Comparison of ENCODE assay signal across 11 mouse cellular contexts in the genomic region with DNA sequence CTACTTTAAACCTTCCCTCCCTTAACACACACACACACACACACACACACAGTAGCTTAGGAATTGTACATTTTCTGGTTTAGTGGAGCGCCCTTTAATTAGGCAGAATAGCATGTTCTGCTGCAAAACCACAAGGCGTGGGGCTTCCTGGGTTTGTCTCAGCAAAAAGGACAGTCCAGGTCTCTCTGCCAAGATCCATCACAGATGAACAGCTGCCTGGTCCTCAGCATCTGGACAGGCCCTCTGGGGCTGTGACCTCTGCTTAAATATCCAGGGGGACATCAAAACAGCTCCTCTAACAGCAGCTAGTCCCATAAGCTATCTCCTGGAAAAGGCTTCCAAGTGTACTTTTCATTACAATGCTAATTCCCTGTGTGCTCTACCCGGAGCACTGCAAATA.
"Had no signal": no experiment of that assay in that cellular context is flagged by ENCODE, and none has a peak within 500 bp of the region (broad histone marks: within the 10 kb centered on the region; RNA-seq: fewer than 3 reads in every experiment).

No protein-coding gene starts in this region.

- H3K36me3 ChIP-seq: limb, embryonic 13.5 days; midbrain, embryonic 15.5 days; neural tube, embryonic 13.5 days had no signal

- H3K4me2 ChIP-seq: limb, embryonic 13.5 days; midbrain, embryonic 15.5 days; neural tube, embryonic 13.5 days had no signal

- H3K4me1 ChIP-seq: midbrain, embryonic 15.5 days; neural tube, embryonic 13.5 days had no signal

- H3K9me3 ChIP-seq: midbrain, embryonic 15.5 days had no signal

- H3K4me3 ChIP-seq: limb, embryonic 13.5 days; midbrain, embryonic 15.5 days; neural tube, embryonic 13.5 days had no signal

- H3K27me3 ChIP-seq: limb, embryonic 13.5 days; midbrain, embryonic 15.5 days; neural tube, embryonic 13.5 days had no signal

- H3K27ac ChIP-seq: limb, embryonic 13.5 days; liver, embryonic 14.5 days; midbrain, embryonic 15.5 days; neural tube, embryonic 13.5 days had no signal

- ATAC-seq: midbrain, embryonic 15.5 days had no signal

- H3K9ac ChIP-seq: limb, embryonic 13.5 days; liver, embryonic 14.5 days; midbrain, embryonic 15.5 days; neural tube, embryonic 13.5 days had no signal

- DNase-seq: kidney, adult 9 months; kidney, postnatal 10 days; left cerebral cortex, postnatal 4 days; lung, adult 18-20 months; lung, postnatal 36 days; right cerebral cortex, postnatal 14 days; thymus, postnatal 36 days had no signal
